Mouse (Mus musculus): ENCODE results near the gene Brd3os.

The Brd3os gene

DNA sequence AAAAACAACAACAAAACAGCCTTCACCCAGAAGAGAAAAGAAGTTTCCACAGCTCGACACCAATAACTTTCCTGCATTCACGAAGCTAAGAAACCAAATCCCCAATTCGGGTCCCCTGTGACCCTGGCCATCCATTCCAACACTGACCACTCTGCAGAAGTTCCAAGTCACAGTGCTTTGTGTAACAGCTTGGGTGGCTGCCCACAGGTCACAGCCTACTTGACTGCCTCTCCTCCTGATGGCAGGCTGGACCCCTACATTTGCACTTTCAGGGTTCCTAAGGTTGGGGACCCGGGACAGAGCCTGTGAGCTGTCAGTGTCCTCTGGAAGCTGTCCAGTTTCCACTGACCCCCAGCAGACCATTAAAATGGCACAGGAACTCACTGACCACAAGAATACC is 20.8 kb downstream of the Brd3os start:
- no peak for DNase-seq (ENCODE audit: low read depth, low spot score)

DNA sequence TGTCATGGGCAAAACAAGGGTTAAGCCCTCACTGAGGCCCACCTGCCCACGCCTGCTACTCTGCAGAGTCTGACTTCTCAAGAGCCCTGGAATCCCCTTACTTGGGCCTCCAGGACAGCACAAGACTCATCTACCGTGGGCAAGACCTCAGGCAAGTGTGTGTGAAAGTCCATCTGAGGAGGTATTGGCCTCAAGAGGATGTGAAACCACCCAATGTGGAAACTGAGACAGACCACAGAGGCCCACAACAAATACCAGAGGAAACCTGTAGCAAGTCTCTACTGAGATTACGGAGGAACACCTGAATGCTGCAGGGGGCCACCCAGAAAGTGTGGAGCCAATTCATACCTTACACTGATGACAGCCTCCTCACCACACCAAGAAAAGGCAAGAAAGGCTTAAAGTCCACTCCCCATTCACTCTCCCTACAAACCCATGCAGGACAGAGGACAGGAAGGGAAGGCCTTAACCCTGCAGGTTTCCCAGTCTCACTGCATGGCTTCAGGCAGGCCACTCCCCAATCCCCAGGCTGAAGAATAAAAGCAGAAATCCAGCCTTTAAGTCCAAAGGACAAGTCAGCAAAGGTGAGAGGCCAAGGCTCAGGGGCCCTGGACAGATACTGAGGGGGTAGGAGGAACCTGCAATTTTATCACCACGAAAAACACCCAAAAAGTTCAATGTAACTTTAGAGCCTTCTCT is 27.3 kb downstream of the Brd3os start:
- DNase-seq (ENCODE audit: low read depth, low spot score): no peak

DNA sequence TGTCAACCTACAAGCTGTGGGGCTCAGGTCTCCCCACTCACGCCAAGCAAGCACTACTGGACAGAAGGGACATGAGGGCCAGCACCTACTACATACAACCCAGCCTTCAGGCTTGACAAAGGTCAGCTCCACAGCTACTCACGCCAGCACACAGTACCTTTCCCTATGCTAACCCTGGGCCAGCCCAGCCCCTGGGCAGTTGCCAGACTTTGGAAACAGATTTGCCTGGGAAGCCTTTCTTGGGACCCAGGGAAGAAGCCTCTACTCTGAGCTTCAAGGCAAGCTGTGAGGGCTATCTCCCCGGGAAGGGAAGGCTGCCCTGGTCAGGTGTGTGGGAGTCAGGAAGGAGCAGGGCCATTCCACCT is 27.8 kb downstream of the Brd3os start:
- no peak for DNase-seq (ENCODE audit: low read depth, low spot score)

DNA sequence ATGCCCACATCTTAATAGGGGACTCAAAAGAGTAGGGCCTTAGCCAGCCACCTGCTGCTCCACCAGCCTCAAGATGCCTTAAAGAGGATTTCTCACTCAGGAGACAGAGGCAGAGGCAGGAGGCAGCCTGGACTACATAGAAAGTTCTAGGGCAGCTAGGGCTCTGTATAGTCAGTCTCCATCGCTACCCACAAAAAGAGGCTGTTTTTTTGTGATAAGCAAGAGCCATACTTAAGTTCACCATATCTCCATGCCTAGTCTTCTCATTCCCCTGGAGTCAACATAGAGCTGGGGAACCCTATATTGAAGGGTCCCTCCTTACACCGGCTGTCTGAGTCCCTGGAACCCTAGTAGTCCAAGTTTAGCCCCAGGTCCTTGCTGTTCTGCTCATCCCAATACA is 28.4 kb downstream of the Brd3os start:
- no peak for DNase-seq (ENCODE audit: low read depth, low spot score)

DNA sequence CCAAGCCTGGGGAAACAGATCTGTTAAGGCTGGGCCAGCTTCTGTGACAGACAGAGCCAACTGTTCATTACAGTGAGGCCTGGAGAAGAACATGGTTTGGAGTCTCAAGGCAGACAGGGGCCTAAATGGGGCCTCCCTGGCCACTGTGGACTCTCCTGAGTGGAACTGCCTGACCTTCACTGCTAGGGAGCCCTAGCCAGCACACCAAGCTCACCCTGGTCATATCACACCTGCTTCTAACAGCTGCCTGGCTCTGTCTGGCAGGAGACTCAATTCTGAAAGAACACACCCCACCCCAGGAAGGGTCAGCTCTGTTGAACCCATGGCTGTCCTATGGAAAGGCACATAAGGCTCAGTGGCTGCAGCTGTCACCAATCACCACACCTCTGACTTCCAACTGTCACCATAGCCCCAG is 29.1 kb downstream of the Brd3os start:
- no peak for DNase-seq (ENCODE audit: low read depth, low spot score)

GRCm38 (mm10) chr2:27473061-27473765 is 31.1 kb downstream of the Brd3os start:
- DNase-seq (ENCODE audit: low read depth, low spot score): no peak

- no peak for DNase-seq (ENCODE audit: low read depth, low spot score)
Observed at GRCm38 (mm10) chr2:27473911-27474310, 31.8 kb downstream of the Brd3os start.

DNA sequence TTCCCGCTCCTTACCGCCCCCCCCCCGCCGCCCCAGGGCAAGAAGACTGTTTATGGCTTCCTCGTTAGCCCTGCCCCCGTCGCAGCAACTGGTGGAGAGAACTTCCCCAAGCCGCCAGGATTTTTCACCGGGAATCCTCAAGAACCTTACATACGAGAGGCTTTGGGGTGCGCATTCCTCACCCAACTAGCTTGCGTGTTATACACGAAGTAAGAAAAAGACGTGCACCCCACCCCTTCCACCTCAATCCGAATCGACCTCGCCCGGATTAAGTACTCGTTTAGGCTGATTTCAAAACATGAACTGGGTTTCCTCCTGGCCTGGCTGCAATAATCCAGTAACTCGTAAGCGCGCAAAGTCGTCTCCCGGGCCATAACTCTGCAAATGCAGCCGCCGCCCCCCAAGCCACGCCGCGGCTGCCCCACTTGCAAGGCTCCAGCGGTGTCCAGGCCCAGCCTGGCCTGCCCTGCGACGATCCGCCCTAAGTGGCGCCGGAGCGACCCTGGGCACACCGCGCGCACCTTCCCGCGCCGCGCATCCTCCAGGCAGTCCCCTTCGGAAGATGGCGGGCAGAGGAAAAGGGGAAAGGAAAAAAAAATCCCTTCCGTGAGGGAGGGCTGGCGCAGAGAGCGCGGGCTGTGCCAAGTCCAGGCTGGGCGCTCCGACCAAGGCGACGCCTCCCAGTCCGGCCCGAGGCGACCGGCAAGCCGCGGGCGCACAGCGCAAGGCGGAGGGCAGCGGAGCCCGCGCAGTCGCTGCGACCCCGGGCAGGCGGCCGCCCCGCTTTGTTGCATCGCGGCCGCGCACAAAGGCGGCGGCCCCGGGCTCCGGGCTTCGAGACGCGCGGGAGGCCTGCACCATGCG is 32.7 kb downstream of the Brd3os start:
- DNase-seq (ENCODE audit: low read depth, low spot score): peak; percentile 16

GRCm38 (mm10) chr2:27475495-27476302 is 33.6 kb downstream of the Brd3os start:
- peak; percentile 90 for DNase-seq (ENCODE audit: low read depth, low spot score)

DNA sequence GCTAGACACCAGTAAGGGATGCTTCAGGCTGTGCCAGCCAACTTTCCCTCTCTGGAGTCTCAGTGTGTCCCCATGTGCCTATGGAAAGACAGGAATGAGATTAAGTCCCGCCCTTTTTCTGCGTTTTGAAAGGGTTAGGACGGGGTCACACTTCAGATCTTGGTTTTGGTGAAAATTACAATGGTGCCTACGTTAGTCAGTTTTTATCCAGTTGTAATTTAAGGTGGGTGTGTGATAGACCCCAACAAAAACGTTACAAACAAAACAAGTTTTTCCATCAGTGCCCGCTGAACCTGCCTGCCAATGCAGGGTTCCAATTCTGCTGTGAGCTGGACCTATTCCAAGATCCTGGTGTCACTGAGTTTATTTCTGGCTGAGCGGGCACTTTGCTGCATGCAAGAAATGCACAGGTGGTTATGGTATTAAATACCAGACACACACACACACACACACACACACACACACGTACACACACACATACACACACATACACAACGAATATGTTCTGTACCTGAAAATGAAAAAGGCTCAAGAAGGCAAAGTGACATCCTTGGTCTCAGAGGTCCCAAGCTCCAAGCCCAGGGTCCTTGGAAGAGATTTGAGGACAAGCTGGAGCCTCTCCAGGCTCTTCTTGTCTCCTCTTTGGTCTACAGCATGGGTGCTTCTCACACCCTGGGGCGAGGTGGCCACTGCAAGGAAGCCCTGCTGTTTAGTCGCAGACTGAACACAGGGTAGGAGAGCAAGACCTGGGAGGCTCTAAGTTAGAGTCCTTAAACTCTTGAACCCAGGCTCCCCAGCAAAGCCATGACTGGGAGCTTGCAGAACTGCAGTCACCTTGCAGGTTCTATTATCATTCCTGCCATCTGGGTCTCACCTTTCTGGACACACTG is 34.4 kb downstream of the Brd3os start:
- peak; percentile 14 for DNase-seq (ENCODE audit: low read depth, low spot score)

DNA sequence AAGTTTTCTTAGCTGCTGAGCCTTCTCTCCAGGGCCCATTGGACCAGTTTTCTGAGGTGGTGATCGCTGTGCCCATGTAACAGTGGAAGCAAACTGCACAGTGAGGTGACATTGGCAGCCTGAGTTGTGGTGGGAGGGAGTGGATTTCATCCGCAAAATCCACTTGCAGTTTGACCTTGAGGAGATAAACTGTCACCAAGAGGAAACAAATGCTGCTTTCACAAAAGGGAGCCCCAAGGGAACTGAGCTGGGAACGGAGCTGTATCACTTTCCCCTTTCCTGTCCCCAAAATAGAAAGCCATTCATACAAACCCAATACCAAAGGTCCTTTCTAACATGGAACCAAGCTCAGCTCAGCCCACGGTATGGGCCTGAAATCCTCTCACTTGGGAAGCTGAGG is 37.7 kb downstream of the Brd3os start:
- DNase-seq (ENCODE audit: low read depth, low spot score): no peak

DNA sequence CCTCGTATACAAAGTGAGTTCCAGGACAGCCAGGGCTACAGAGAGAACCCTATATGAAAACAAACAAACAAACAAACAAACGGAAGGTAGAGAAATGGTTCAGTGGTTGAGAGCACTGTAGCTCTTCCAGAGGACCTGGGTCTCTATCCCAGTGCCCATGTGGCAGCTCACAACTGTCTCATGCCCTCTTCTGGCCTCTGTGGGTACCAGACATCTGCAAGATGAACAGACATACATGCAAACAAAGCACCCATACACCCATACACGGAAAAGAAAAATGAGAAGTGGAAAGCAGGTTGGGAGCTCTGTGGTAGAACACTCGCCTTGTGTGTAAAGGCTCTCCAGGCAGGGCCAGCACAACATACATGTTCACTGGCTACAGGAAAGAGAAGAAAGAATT is 38.2 kb downstream of the Brd3os start:
- no peak for DNase-seq (ENCODE audit: low read depth, low spot score)

DNA sequence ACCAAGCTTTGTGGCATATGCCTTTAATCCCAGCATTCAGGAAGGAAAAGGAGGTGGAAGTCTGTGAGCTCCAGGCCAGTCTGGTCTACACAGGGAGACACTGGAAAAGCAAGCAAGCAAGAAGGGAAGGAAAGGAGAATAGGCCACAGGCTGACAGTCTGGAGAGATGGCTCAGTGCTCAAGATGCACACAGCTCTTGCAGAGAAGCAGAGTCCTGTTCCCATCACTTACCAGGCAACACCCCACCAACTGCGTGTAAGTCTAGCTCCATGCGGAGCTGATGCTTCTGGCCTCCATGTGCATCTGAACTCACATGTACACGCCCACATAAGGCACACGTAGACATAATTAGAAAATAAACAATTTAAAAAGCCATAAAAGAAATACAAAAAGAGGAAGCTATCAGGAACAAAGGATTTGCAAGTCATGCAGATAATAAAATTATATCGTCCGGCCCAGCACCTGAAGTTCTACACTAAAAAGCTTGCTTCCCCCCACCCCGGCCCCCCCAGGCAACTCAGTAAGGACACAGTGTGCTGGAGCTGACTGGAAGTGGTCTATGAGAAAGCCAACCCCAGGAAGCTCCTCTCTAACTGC is 40.2 kb downstream of the Brd3os start:
- DNase-seq (ENCODE audit: low read depth, low spot score): no peak

DNA sequence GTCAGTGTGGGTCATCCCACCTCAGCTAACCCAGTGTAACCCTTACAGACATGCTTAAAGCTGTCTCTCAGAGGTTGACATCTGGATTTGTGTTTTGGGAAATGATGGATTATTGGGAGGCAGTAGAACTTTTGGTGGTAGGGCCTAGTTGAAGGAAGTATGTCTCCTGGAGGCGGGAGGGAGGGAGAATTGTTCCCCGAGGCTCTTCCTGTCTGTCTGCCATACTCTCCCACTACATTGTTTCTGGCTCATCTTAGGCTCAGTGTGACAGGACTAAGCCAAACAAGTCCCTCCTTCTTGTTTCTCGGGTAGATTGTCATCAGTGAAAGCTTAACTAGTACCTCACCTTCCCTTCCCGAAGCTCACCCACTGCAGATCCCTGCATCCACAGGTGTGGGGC is 44.6 kb downstream of the Brd3os start:
- DNase-seq (ENCODE audit: low read depth, low spot score): no peak

- DNase-seq (ENCODE audit: low read depth, low spot score): no peak
Observed at GRCm38 (mm10) chr2:27487336-27488049, 45.4 kb downstream of the Brd3os start.

- no peak for DNase-seq (ENCODE audit: low read depth, low spot score)
Observed at GRCm38 (mm10) chr2:27488362-27488761, 46.2 kb downstream of the Brd3os start.

DNA sequence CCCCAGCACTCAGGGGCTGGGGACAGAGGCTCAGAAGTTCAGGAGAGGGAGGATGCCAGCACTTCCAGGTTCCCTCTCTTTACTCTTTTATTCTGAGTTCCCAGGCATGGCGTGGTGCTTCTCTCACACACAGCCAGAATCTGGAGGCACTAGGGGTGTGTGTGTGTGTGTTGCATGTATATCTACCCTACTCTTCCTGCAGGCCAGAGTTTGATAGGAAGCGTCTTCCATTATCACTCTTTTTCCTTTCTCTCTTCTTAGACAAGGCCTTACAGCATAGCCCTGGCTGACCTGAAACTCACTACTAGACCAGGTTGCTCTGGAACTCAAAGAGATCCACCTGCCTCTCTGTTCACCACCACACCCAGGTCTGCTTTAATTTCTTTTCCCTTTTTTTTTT is 48.8 kb downstream of the Brd3os start:
- no peak for DNase-seq (ENCODE audit: low read depth, low spot score)

All from brain, embryonic 18.5 days (tissue).